Mouse (Mus musculus) gastrocnemius, postnatal 25 days (tissue): ENCODE data around the gene Panx2. TPM values are rescaled to one million over a fixed set of nuclear protein-coding genes. Genes with fewer than 3 reads are reported as not detected.
A peak's percentile ranks its signal among the peaks of the same experiment; 100 is the strongest.

Source experiments
- DNase-seq: peaks from one replicate; pipeline ENCODE4 v3.0.0; 2022
- long read RNA-seq, 2 experiments: library from polyadenylated mRNA; stranded (forward); transcript quantifications; one replicate each; pipeline ENCODE4 v2.0.0; 2021
- total RNA-seq, 2 experiments: library from RNA; stranded (reverse); gene quantifications; 1 replicate in 1 of 2; 2 replicates in 1 of 2; pipeline ENCODE4 v1.2.3; 2021

Panx2 gene
- total RNA-seq: not detected
- long read RNA-seq, experiment 1: 0 reads
- long read RNA-seq, experiment 2: 0 reads

DNA sequence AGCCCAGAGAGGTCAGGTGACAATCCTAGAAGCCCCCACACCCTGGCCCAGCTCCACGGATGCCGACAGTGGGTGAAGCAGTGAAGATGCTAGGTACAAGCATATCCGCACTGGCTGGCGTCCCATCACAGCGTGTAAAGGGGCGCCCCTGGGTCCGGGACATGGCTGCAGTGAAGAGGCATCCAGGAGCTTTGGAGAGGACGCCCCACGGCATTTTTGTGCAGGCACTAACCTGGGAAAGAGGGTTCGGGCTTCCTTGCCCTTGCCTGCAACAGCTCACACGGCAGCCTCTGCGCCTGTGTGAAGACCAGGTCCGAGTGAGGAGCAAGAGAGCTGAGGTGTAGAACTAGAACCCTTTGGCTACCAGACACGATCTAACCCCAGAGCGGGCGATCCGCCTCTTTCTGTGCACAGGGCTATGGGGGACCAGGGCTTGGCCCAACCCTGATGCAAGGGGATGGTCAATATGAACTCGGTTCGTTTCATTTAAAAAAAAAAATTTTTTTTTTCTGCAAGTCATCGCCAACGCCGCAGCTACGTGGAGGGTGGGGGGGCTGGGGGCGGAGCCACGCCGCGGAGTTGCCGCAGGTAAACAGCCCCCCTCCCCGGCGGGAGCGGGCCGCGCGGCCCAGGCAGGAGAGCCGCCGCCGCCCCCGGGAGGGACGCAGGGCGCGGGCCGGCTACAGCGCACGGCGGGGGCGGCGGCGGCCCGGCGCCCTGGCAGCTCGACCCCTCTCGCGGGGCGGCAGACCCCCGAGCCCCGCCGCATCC lies at the start of gene Panx2:
Gene Panx2 (plus strand): TSS at position 574 of the 771 bp plus-strand sequence.
- DNase-seq: peak; percentile 7

GRCm38 (mm10) chr15:89016722-89017121 lies 42.8 kb upstream of the Panx2 start:
- no peak for DNase-seq

GRCm38 (mm10) chr15:89020085-89020484 lies 39.4 kb upstream of the Panx2 start:
- no peak for DNase-seq

GRCm38 (mm10) chr15:89020492-89020891 lies 39.0 kb upstream of the Panx2 start:
- DNase-seq: no peak

GRCm38 (mm10) chr15:89044381-89044780 lies 15.2 kb upstream of the Panx2 start:
- no peak for DNase-seq

GRCm38 (mm10) chr15:89046356-89046755 lies 13.2 kb upstream of the Panx2 start:
- DNase-seq: no peak

- DNase-seq: peak; percentile 2
Observed at GRCm38 (mm10) chr15:89054666-89055065, 4.9 kb upstream of the Panx2 start.

- peak; percentile 2 for DNase-seq
Observed at GRCm38 (mm10) chr15:89058736-89059135, 798 bp upstream of the Panx2 start.

- DNase-seq: no peak
Observed at GRCm38 (mm10) chr15:89060032-89060681, 623 bp downstream of the Panx2 start.

GRCm38 (mm10) chr15:89060811-89061460 lies 1.4 kb downstream of the Panx2 start:
- no peak for DNase-seq

DNA sequence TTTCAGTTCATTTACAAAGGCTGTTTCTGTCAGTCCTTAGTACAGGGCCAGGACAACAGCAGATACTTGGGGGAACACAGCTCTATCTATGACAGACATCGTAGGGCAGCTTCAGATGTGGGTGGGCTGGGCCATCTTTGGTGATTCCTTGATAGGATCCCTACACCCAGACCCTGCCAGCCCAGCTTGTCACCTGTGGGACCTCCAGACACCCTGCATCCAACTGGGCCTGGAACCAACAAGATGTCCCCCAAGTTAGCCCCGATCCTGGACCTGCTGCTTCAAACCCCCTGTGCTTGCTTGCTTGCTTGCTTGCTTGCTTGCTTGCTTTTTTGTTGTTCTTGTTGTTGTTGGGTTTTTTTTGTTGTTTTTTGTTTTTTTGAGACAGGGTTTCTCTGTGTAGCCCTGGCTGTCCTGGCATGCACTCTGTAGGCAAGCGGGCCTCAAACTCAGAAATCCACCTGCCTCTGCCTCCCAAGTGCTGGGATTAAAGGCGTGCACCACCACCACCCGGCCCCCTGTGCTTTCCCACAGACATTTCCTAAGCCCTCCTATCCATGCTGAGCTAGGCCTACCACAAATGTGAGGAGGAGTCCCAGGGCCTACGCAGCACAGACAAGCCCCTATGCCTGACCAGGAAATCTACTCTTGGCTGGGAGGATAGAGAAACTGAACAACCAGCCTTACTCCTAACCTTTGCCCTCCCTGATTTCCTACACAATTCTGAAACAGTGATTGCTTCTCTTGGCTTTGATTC lies 2.4 kb downstream of the Panx2 start:
- DNase-seq: no peak

GRCm38 (mm10) chr15:89062518-89062910 lies 3.0 kb downstream of the Panx2 start:
- no peak for DNase-seq

DNA sequence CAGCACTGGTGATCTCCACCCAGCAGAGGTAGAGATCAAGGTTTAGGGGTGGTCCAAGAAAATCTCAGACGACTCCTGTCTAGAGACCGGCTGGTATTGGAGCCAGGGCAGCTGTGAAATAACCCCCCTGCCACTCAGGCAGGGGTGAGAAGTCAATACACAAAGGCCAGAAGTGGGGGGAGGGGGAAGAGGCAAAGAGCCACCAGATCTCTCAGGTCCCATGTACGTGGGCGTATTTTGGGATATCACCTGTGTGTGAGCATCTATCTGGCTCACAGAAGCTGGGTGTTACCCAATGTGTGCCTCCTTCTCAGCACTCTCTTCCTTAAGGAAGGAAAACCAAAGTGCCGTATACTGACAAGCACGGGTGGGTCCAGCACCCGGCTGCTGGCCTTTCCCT lies 3.5 kb downstream of the Panx2 start:
- DNase-seq: no peak

- DNase-seq: no peak
Observed at GRCm38 (mm10) chr15:89063536-89063935, 4.0 kb downstream of the Panx2 start.

- no peak for DNase-seq
Observed at GRCm38 (mm10) chr15:89064891-89065290, 5.4 kb downstream of the Panx2 start.

GRCm38 (mm10) chr15:89067609-89068008 lies 8.1 kb downstream of the Panx2 start:
- DNase-seq: no peak

- DNase-seq: no peak
Observed at GRCm38 (mm10) chr15:89068226-89068625, 8.7 kb downstream of the Panx2 start.

- no peak for DNase-seq
Observed at GRCm38 (mm10) chr15:89069336-89069840, 9.9 kb downstream of the Panx2 start.

- no peak for DNase-seq
Observed at GRCm38 (mm10) chr15:89070606-89071005, 11.1 kb downstream of the Panx2 start.

DNA sequence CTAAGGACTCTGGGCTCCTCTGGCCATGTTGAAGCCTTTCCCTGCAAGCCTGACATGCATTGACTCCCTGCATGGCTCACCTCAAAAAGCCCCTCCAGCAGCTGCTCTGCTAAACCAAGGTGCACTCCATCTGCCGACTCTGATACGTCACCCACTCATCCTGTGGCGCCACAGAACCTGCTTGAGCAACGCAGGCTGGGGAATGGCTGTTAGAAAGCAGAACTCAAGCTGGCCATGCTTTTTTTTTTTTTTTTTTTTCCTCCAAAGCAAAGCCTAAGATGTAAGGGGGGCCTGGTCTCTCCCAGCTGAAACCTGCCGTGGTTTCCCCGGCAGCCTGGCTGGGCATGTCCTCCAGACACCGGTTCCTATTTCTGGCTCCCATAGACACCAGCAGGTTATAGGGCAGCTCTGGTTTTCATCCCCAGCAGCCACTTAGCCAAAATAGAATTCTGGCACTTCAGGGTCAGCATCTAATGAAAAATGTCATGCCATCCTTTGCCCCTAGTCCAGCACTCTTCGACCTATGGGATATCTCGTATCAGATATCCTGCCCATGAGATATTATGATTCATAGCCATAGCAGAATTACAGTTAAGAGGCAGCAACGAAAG lies 14.6 kb downstream of the Panx2 start:
- no peak for DNase-seq

DNA sequence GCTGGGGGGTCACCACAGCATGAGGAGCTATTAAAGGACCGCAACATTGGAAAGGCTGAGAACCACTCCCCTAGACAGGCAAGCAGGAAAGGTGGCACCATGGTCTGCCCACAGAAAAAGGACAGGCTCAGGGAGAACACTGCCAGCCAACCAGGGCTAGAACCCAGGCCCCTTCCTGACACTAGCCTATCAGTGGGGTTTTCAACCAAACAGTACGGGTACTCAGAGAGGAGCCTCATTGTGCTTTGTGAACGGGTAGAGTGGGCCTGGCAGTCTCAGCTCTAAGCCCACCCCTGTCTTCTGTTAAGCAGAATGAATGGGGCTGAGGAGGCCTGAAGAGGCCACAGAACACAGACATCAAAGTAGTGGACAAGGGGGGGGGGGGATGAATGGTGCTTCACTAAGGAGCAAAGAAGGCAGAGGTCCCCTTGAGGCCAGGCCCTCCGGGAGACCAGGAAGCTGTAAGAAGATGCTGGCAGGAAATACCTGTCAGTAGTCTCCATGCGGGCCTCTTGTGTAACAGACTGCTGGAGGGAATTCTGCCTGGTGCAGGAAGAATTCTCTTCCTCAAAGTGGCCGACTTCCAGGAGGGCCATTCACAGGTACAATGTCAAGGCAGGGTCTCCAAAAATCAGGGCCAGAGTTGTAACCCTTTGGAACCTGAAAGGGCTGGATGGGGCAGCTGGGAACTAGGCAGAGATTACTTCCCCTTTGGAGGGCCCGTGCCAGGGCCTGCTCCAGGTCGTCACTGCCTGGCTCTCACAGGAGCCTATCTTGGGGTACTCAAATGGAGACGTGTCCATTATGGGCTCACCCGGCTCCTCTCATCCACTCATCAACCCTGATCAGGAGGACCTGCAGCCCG lies 15.3 kb downstream of the Panx2 start, which contains the start of gene Trabd:
Gene Trabd (plus strand): TSS at position 512 of the 865 bp plus-strand sequence.
- DNase-seq: no peak
